Mouse (Mus musculus): ENCODE results near the gene Phactr2. TPM values are rescaled to one million over a fixed set of nuclear protein-coding genes. Genes with fewer than 3 reads are reported as not detected.
A peak's percentile ranks its signal among the peaks of the same experiment; 100 is the strongest.
"Not testable (repeated sequence)": the region's sequence is repeated elsewhere in the genome, so short reads cannot be mapped to it uniquely, and the experiment has no call there.

Phactr2 gene
- 8.1 and 9.4 TPM in 2 replicates for polyA plus RNA-seq (2015; fragmentation: Nextera tagmentation; extraction: Ambion mirVana)

GRCm38 (mm10) chr10:13473833-13474567 lies at the start of gene Phactr2:
Gene Phactr2, minus strand, starts transcription at chr10:13474412.
- WGBS = under 1% methylated on average over 71 of the region's 71 CpGs
- H3K9me3 ChIP-seq (ENCODE audit: control insufficient read depth, low read length) = no peaks in the 10 kb centered on the region
- H3K9ac ChIP-seq (replicated peaks; ENCODE audit: low read depth, low read length) = peak within 1 kb of the TSS; percentile 73
- H3K4me3 ChIP-seq (replicated peaks; ENCODE audit: low read length) = peak within 1 kb of the TSS; percentile 67
- H3K27ac ChIP-seq (ENCODE audit: low read length) = no peak within 1 kb of the TSS
- no peaks in the 10 kb centered on the region for H3K36me3 ChIP-seq (ENCODE audit: control insufficient read depth, insufficient read depth)
- H3K4me2 ChIP-seq (ENCODE audit: low read length) = peak within 1 kb of the TSS; percentile 100
- H3K27me3 ChIP-seq (replicated peaks; ENCODE audit: control insufficient read depth, insufficient read depth, low read length) = peaks cover 3% of the 10 kb centered on the region
- peak; percentile 79 for ATAC-seq
- peaks cover 12% of the 10 kb centered on the region for H3K4me1 ChIP-seq (replicated peaks; ENCODE audit: control insufficient read depth, insufficient read depth, low read length)

- H3K27me3 ChIP-seq (replicated peaks; ENCODE audit: control insufficient read depth, insufficient read depth, low read length) = no peaks in the 10 kb centered on the region
- WGBS = 82% methylated on average over 4 of the region's 4 CpGs
- no peak overlapping the region for H3K27ac ChIP-seq (ENCODE audit: low read length)
- H3K4me1 ChIP-seq (replicated peaks; ENCODE audit: control insufficient read depth, insufficient read depth, low read length) = no peaks in the 10 kb centered on the region
- H3K4me2 ChIP-seq (ENCODE audit: low read length) = no peak overlapping the region
- ATAC-seq = no peak
- no peak overlapping the region for H3K9ac ChIP-seq (replicated peaks; ENCODE audit: low read depth, low read length)
- H3K36me3 ChIP-seq (ENCODE audit: control insufficient read depth, insufficient read depth) = peaks cover 2% of the 10 kb centered on the region; the same call in 1 of the 2 replicates
- no peaks in the 10 kb centered on the region for H3K9me3 ChIP-seq (ENCODE audit: control insufficient read depth, low read length)
- no peak overlapping the region for H3K4me3 ChIP-seq (replicated peaks; ENCODE audit: low read length)
Measured at GRCm38 (mm10) chr10:13521857-13522256, 47.6 kb upstream of the Phactr2 start.

GRCm38 (mm10) chr10:13502371-13502770 lies 28.2 kb upstream of the Phactr2 start:
- H3K4me2 ChIP-seq (ENCODE audit: low read length) = no peak overlapping the region
- no peak overlapping the region for H3K9ac ChIP-seq (replicated peaks; ENCODE audit: low read depth, low read length)
- no peak overlapping the region for H3K4me3 ChIP-seq (replicated peaks; ENCODE audit: low read length)
- H3K27me3 ChIP-seq (replicated peaks; ENCODE audit: control insufficient read depth, insufficient read depth, low read length) = no peaks in the 10 kb centered on the region
- H3K36me3 ChIP-seq (ENCODE audit: control insufficient read depth, insufficient read depth) = no peaks in the 10 kb centered on the region
- no peak overlapping the region for H3K27ac ChIP-seq (ENCODE audit: low read length)
- H3K4me1 ChIP-seq (replicated peaks; ENCODE audit: control insufficient read depth, insufficient read depth, low read length) = peaks cover 4% of the 10 kb centered on the region; the same call in 1 of the 2 replicates
- no peaks in the 10 kb centered on the region for H3K9me3 ChIP-seq (ENCODE audit: control insufficient read depth, low read length)
- ATAC-seq = no peak
- 87% methylated on average over 8 of the region's 8 CpGs for WGBS

- H3K27ac ChIP-seq (ENCODE audit: low read length); H3K27me3 ChIP-seq (replicated peaks; ENCODE audit: control insufficient read depth, insufficient read depth, low read length); H3K9me3 ChIP-seq (ENCODE audit: control insufficient read depth, low read length); H3K36me3 ChIP-seq (ENCODE audit: control insufficient read depth, insufficient read depth); H3K4me1 ChIP-seq (replicated peaks; ENCODE audit: control insufficient read depth, insufficient read depth, low read length): not testable (repeated sequence)
- H3K4me2 ChIP-seq (ENCODE audit: low read length) = peak overlapping the region; percentile 62
- WGBS = 45% methylated on average over 4 of the region's 4 CpGs
- peak; percentile 39; the same call in 1 of the 2 replicates for ATAC-seq
- H3K4me3 ChIP-seq (replicated peaks; ENCODE audit: low read length) = peak overlapping the region; percentile 59
- peak overlapping the region; percentile 69 for H3K9ac ChIP-seq (replicated peaks; ENCODE audit: low read depth, low read length)
Measured at GRCm38 (mm10) chr10:13501533-13501932, 27.3 kb upstream of the Phactr2 start.

GRCm38 (mm10) chr10:13500938-13501496 lies 26.8 kb upstream of the Phactr2 start:
- peak overlapping the region; percentile 62 for H3K4me2 ChIP-seq (ENCODE audit: low read length)
- under 1% methylated on average over 30 of the region's 30 CpGs for WGBS
- H3K9me3 ChIP-seq (ENCODE audit: control insufficient read depth, low read length) = no peaks in the 10 kb centered on the region
- peak overlapping the region; percentile 69 for H3K9ac ChIP-seq (replicated peaks; ENCODE audit: low read depth, low read length)
- no peaks in the 10 kb centered on the region for H3K27me3 ChIP-seq (replicated peaks; ENCODE audit: control insufficient read depth, insufficient read depth, low read length)
- peaks cover 4% of the 10 kb centered on the region; the same call in 1 of the 2 replicates for H3K4me1 ChIP-seq (replicated peaks; ENCODE audit: control insufficient read depth, insufficient read depth, low read length)
- H3K4me3 ChIP-seq (replicated peaks; ENCODE audit: low read length) = peak overlapping the region; percentile 59
- H3K36me3 ChIP-seq (ENCODE audit: control insufficient read depth, insufficient read depth) = no peaks in the 10 kb centered on the region
- no peak overlapping the region for H3K27ac ChIP-seq (ENCODE audit: low read length)
- ATAC-seq = peak; percentile 91

GRCm38 (mm10) chr10:13500473-13500872 lies 26.3 kb upstream of the Phactr2 start:
- 53% methylated on average over 9 of the region's 9 CpGs for WGBS
- H3K27ac ChIP-seq (ENCODE audit: low read length) = no peak overlapping the region
- H3K36me3 ChIP-seq (ENCODE audit: control insufficient read depth, insufficient read depth) = no peaks in the 10 kb centered on the region
- H3K4me2 ChIP-seq (ENCODE audit: low read length) = peak overlapping the region; percentile 62
- H3K4me1 ChIP-seq (replicated peaks; ENCODE audit: control insufficient read depth, insufficient read depth, low read length) = peaks cover 4% of the 10 kb centered on the region; the same call in 1 of the 2 replicates
- ATAC-seq = no peak
- no peaks in the 10 kb centered on the region for H3K9me3 ChIP-seq (ENCODE audit: control insufficient read depth, low read length)
- peak overlapping the region; percentile 59 for H3K4me3 ChIP-seq (replicated peaks; ENCODE audit: low read length)
- no peaks in the 10 kb centered on the region for H3K27me3 ChIP-seq (replicated peaks; ENCODE audit: control insufficient read depth, insufficient read depth, low read length)
- H3K9ac ChIP-seq (replicated peaks; ENCODE audit: low read depth, low read length) = peak overlapping the region; percentile 69

- H3K4me2 ChIP-seq (ENCODE audit: low read length) = no peak within 1 kb of the TSS
- WGBS = 81% methylated on average over 2 of the region's 2 CpGs
- H3K4me1 ChIP-seq (replicated peaks; ENCODE audit: control insufficient read depth, insufficient read depth, low read length) = peaks cover 4% of the 10 kb centered on the region; the same call in 1 of the 2 replicates
- no peak within 1 kb of the TSS for H3K27ac ChIP-seq (ENCODE audit: low read length)
- ATAC-seq = no peak
- H3K36me3 ChIP-seq (ENCODE audit: control insufficient read depth, insufficient read depth) = no peaks in the 10 kb centered on the region
- H3K27me3 ChIP-seq (replicated peaks; ENCODE audit: control insufficient read depth, insufficient read depth, low read length) = no peaks in the 10 kb centered on the region
- no peaks in the 10 kb centered on the region for H3K9me3 ChIP-seq (ENCODE audit: control insufficient read depth, low read length)
- no peak within 1 kb of the TSS for H3K4me3 ChIP-seq (replicated peaks; ENCODE audit: low read length)
- no peak within 1 kb of the TSS for H3K9ac ChIP-seq (replicated peaks; ENCODE audit: low read depth, low read length)
Measured at GRCm38 (mm10) chr10:13499331-13499730, 25.1 kb upstream of the Phactr2 start, which contains the start of gene Fuca2. Gene Fuca2, plus strand, starts transcription at chr10:13499540.

GRCm38 (mm10) chr10:13496315-13496714 lies 22.1 kb upstream of the Phactr2 start:
- H3K36me3 ChIP-seq (ENCODE audit: control insufficient read depth, insufficient read depth) = no peaks in the 10 kb centered on the region
- WGBS = 92% methylated on average over 3 of the region's 3 CpGs
- ATAC-seq = no peak

GRCm38 (mm10) chr10:13493978-13494686 lies 19.9 kb upstream of the Phactr2 start:
- no peak overlapping the region for H3K27ac ChIP-seq (ENCODE audit: low read length)
- 88% methylated on average over 9 of the region's 9 CpGs for WGBS
- no peak overlapping the region for H3K9ac ChIP-seq (replicated peaks; ENCODE audit: low read depth, low read length)

More at GRCm38 (mm10) chr10:13496315-13496714, 22.1 kb upstream of the Phactr2 start:
- Histone ChIP-seq H3K4me2 (ENCODE audit: low read length) (no peak overlapping the region), H3K4me3 (replicated peaks; ENCODE audit: low read length) (no peak overlapping the region), H3K27ac (ENCODE audit: low read length) (no peak overlapping the region), H3K9ac (replicated peaks; ENCODE audit: low read depth, low read length) (no peak overlapping the region), H3K27me3 (replicated peaks; ENCODE audit: control insufficient read depth, insufficient read depth, low read length) (no peaks in the 10 kb centered on the region), H3K4me1 (replicated peaks; ENCODE audit: control insufficient read depth, insufficient read depth, low read length) (peaks cover 4% of the 10 kb centered on the region; the same call in 1 of the 2 replicates), H3K9me3 (ENCODE audit: control insufficient read depth, low read length) (no peaks in the 10 kb centered on the region)

More at GRCm38 (mm10) chr10:13493978-13494686, 19.9 kb upstream of the Phactr2 start:
- no peaks in the 10 kb centered on the region for H3K4me1 ChIP-seq (replicated peaks; ENCODE audit: control insufficient read depth, insufficient read depth, low read length)
- no peaks in the 10 kb centered on the region for H3K27me3 ChIP-seq (replicated peaks; ENCODE audit: control insufficient read depth, insufficient read depth, low read length)
- H3K4me2 ChIP-seq (ENCODE audit: low read length) = no peak overlapping the region
- H3K36me3 ChIP-seq (ENCODE audit: control insufficient read depth, insufficient read depth) = no peaks in the 10 kb centered on the region
- no peak for ATAC-seq
- H3K4me3 ChIP-seq (replicated peaks; ENCODE audit: low read length) = no peak overlapping the region
- H3K9me3 ChIP-seq (ENCODE audit: control insufficient read depth, low read length) = no peaks in the 10 kb centered on the region
